Mouse (Mus musculus): ENCODE measurements around the gene Hnrnpl. TPM values are rescaled to one million over a fixed set of nuclear protein-coding genes. Genes with fewer than 3 reads are reported as not detected.

The Hnrnpl gene
- total and polyA plus RNA-seq, 3 experiments: 192 to 208 (median 206) TPM

DNA sequence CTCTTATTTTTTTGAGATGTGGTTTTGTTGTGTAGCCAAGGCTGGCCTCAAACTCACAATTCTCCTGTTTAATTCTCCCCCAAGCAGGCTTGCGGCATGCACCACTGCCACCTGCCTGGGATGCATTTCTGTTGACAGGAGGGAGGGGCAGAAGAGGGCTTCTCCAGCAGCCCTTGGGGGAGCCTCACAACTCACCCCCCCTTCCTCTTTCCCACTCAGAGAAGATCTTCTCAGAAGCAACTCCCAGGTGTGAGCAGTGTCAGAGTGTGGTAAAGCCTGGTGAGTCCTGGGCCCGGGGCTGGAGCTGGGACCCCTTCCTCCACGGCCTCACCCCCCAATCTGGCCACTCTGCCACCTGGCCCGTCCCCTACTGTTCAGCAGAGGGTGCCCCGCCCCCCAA lies 23.2 kb upstream of the Hnrnpl start:
- DNase-seq: no peak
- no peak overlapping the region for H3K9ac ChIP-seq (ENCODE audit: low read depth, low read length)
- 90% methylated on average over 5 of the region's 5 CpGs for WGBS
- H3K27me3 ChIP-seq (ENCODE audit: control insufficient read depth, insufficient read depth, low read length): no peaks in the 10 kb centered on the region
- H3K4me1 ChIP-seq (ENCODE audit: control insufficient read depth, insufficient read depth, low read length): peaks cover 6% of the 10 kb centered on the region
- H3K36me3 ChIP-seq (ENCODE audit: control insufficient read depth, insufficient read depth, low read length): no peaks in the 10 kb centered on the region
- no peak overlapping the region for H3K4me3 ChIP-seq
- intact Hi-C loops (cut with DNase I): no loop called here
- no peaks in the 10 kb centered on the region for H3K79me2 ChIP-seq (replicated peaks; ENCODE audit: control insufficient read depth, insufficient read depth, low read length)
- H3K27ac ChIP-seq: no peak overlapping the region
- TF ChIP-seq POLR2A (IDR thresholded peaks at IDR 0.05; ENCODE audit: insufficient read depth, low read depth, low read length) (no peak), EP300 (IDR thresholded peaks at IDR 0.05; ENCODE audit: insufficient read depth, low read depth, low read length) (no peak), CTCF (IDR thresholded peaks at IDR 0.05) (no peak)

DNA sequence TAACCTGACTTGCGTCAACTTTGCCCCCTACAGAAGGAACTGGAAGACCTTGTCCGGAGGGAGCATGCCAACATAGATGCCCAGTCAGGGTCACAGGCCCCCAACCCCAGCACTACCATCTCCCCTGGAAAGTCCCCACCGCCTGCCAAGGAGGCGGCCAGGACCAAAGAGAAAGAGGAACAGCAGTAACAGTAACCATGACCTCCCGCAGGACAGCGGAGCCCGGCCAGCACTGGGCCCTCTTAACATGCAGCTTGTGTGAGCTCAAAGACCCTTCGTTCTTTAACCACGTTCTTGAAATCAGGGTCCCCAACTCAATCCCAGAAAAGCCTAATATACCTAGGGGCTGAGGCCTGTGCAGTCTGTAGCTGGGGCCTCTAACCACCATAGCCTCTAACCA lies 20.5 kb upstream of the Hnrnpl start:
- no peaks in the 10 kb centered on the region for H3K36me3 ChIP-seq (ENCODE audit: control insufficient read depth, insufficient read depth, low read length)
- H3K27me3 ChIP-seq (ENCODE audit: control insufficient read depth, insufficient read depth, low read length): no peaks in the 10 kb centered on the region
- 89% methylated on average over 9 of the region's 9 CpGs for WGBS
- no peaks in the 10 kb centered on the region for H3K79me2 ChIP-seq (replicated peaks; ENCODE audit: control insufficient read depth, insufficient read depth, low read length)
- peaks cover 3% of the 10 kb centered on the region; the same call in 1 of the 2 replicates for H3K4me1 ChIP-seq (ENCODE audit: control insufficient read depth, insufficient read depth, low read length)
- no peak overlapping the region for H3K27ac ChIP-seq
- no peak overlapping the region for H3K4me3 ChIP-seq
- DNase-seq: no peak
- TF ChIP-seq CTCF (IDR thresholded peaks at IDR 0.05): no peak
- no peak for TF ChIP-seq POLR2A (IDR thresholded peaks at IDR 0.05; ENCODE audit: insufficient read depth, low read depth, low read length)
- no peak for TF ChIP-seq EP300 (IDR thresholded peaks at IDR 0.05; ENCODE audit: insufficient read depth, low read depth, low read length)
- intact Hi-C loops (cut with DNase I): no loop called here
- H3K9ac ChIP-seq (ENCODE audit: low read depth, low read length): no peak overlapping the region

DNA sequence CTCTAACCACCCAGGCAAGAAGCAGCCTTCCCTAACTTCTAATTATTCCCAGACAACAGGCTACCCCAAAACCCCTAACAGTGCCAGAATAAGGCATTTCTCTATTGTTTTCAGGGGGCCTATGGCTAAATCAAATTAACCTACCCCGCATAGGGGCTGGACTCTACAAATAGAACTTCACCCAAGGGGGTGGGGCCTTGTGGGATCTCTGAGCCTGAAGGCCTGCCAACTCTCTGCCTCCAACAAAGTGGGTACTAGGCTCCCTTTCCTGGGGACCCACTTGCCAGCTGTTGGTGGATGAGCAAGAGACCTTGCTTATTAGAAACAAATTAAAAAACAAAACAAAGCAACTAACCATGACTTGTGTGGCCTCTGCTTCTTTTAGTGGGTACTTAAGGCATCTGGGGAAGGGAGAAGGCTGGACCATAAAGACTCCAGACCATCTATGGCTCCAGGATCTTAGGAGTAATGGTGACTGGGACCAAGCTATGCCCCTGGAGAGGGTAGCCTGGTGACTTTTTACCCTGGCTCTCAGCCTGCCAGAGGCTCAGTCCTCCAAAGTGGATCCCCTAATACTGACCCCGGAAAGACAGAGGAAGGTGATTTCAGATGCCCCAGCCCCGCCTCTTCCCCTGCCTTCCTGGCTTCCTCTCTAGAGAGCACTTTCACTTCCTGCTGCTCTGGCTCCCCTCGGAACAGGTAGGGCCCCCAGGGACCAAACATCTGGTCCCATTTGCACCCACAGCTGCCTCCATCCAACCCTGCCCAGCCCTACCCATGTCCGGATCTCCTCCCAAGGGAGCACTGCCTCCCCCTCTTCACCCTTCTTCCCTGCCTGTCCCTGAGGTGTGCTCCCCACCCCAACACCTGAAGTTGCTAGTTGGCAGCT lies 19.8 kb upstream of the Hnrnpl start, which contains the start of gene Rinl:
Rinl (plus strand) TSS at position 663 of the 889 bp plus-strand sequence.
- H3K36me3 ChIP-seq (ENCODE audit: control insufficient read depth, insufficient read depth, low read length): no peaks in the 10 kb centered on the region
- H3K4me3 ChIP-seq: no peak within 1 kb of the TSS
- TF ChIP-seq POLR2A (IDR thresholded peaks at IDR 0.05; ENCODE audit: insufficient read depth, low read depth, low read length) (no peak), EP300 (IDR thresholded peaks at IDR 0.05; ENCODE audit: insufficient read depth, low read depth, low read length) (no peak), CTCF (IDR thresholded peaks at IDR 0.05) (no peak)
- H3K9ac ChIP-seq (ENCODE audit: low read depth, low read length): no peak within 1 kb of the TSS; the same call in 1 of the 2 replicates
- no peaks in the 10 kb centered on the region for H3K79me2 ChIP-seq (replicated peaks; ENCODE audit: control insufficient read depth, insufficient read depth, low read length)
- H3K27me3 ChIP-seq (ENCODE audit: control insufficient read depth, insufficient read depth, low read length): no peaks in the 10 kb centered on the region
- 52% methylated on average over 5 of the region's 5 CpGs for WGBS
- H3K4me1 ChIP-seq (ENCODE audit: control insufficient read depth, insufficient read depth, low read length): peaks cover 3% of the 10 kb centered on the region; the same call in 1 of the 2 replicates
- intact Hi-C loops (cut with DNase I): no loop called here
- peak in 1 of 2 experiments; percentile 67 for DNase-seq
- H3K27ac ChIP-seq: no peak within 1 kb of the TSS

DNA sequence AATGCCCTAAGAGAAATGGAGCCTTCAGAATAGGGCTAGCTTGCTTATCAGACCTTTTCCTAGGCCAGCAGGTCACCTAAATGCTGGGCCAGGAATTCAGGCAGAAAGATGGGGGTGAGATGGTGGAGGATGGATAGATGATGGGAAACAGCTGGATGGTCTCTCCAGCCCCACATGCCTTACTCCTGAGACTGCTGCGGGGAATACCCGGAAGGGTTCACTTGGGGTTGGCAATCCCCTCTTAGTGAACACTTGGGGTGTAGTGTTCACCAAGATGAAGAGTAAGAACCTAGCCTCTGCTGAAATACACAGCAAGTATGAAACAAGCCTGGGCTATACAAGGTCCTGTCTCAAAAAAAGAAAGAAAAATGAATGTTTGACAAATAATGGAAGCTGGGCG lies 19.1 kb upstream of the Hnrnpl start:
- H3K79me2 ChIP-seq (replicated peaks; ENCODE audit: control insufficient read depth, insufficient read depth, low read length): no peaks in the 10 kb centered on the region
- no peak overlapping the region; the same call in 1 of the 2 replicates for H3K9ac ChIP-seq (ENCODE audit: low read depth, low read length)
- H3K36me3 ChIP-seq (ENCODE audit: control insufficient read depth, insufficient read depth, low read length): no peaks in the 10 kb centered on the region
- no peak for DNase-seq
- no peak overlapping the region for H3K27ac ChIP-seq
- H3K4me3 ChIP-seq: no peak overlapping the region
- 74% methylated on average over 3 of the region's 3 CpGs for WGBS
- intact Hi-C loops (cut with DNase I): no loop called here
- H3K4me1 ChIP-seq (ENCODE audit: control insufficient read depth, insufficient read depth, low read length): peaks cover 3% of the 10 kb centered on the region; the same call in 1 of the 2 replicates
- TF ChIP-seq POLR2A (IDR thresholded peaks at IDR 0.05; ENCODE audit: insufficient read depth, low read depth, low read length): no peak
- no peak for TF ChIP-seq CTCF (IDR thresholded peaks at IDR 0.05)
- no peak for TF ChIP-seq EP300 (IDR thresholded peaks at IDR 0.05; ENCODE audit: insufficient read depth, low read depth, low read length)
- no peaks in the 10 kb centered on the region for H3K27me3 ChIP-seq (ENCODE audit: control insufficient read depth, insufficient read depth, low read length)

DNA sequence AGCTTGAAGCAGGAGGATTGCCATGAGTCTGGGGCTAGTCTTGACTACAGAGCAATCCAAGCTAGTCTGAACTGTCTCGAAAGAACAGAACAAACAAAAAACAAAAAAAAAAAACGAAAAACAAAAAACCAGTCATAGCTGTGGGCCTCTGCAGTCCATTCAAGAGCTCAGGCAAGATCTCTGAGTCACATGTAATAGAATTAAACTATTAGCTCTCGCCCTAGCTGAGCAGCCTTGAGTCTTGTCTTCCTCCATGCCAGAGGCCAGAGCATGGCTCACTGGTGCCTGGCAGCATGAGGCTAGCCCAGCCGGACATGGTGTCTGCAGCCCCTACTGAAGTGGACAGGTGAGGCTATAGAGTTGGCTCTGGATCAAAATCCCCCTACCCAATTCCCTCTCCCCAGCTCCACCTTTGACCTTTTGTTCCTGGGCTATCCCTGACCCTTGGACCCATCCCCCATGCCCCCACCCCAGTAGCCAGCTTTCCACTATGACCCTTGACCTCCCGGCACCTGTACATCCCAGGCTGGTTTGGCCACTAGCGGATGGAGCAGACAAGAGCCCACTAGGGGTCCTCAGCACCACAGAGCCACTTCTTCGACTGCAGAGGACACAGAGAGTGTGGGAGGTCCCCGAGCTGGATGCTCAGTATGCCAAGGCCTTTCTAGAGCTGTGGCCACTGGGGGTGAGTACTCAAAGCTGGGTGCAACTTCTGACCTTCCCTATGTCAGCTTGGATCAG lies 18.1 kb upstream of the Hnrnpl start:
- intact Hi-C loops (cut with DNase I): no loop called here
- Histone ChIP-seq H3K9ac (ENCODE audit: low read depth, low read length) (no peak overlapping the region), H3K4me1 (ENCODE audit: control insufficient read depth, insufficient read depth, low read length) (peaks cover 3% of the 10 kb centered on the region; the same call in 1 of the 2 replicates), H3K4me3 (no peak overlapping the region), H3K27me3 (ENCODE audit: control insufficient read depth, insufficient read depth, low read length) (no peaks in the 10 kb centered on the region), H3K79me2 (replicated peaks; ENCODE audit: control insufficient read depth, insufficient read depth, low read length) (no peaks in the 10 kb centered on the region), H3K36me3 (ENCODE audit: control insufficient read depth, insufficient read depth, low read length) (no peaks in the 10 kb centered on the region), H3K27ac (no peak overlapping the region)
- 70% methylated on average over 8 of the region's 8 CpGs for WGBS
- TF ChIP-seq CTCF (IDR thresholded peaks at IDR 0.05) (peak; percentile 34), POLR2A (IDR thresholded peaks at IDR 0.05; ENCODE audit: insufficient read depth, low read depth, low read length) (no peak), EP300 (IDR thresholded peaks at IDR 0.05; ENCODE audit: insufficient read depth, low read depth, low read length) (no peak)
- no peak for DNase-seq

Measured in heart, adult 2 months (tissue).